ENCODE assay signal across 8 mouse cellular contexts in the genomic region with DNA sequence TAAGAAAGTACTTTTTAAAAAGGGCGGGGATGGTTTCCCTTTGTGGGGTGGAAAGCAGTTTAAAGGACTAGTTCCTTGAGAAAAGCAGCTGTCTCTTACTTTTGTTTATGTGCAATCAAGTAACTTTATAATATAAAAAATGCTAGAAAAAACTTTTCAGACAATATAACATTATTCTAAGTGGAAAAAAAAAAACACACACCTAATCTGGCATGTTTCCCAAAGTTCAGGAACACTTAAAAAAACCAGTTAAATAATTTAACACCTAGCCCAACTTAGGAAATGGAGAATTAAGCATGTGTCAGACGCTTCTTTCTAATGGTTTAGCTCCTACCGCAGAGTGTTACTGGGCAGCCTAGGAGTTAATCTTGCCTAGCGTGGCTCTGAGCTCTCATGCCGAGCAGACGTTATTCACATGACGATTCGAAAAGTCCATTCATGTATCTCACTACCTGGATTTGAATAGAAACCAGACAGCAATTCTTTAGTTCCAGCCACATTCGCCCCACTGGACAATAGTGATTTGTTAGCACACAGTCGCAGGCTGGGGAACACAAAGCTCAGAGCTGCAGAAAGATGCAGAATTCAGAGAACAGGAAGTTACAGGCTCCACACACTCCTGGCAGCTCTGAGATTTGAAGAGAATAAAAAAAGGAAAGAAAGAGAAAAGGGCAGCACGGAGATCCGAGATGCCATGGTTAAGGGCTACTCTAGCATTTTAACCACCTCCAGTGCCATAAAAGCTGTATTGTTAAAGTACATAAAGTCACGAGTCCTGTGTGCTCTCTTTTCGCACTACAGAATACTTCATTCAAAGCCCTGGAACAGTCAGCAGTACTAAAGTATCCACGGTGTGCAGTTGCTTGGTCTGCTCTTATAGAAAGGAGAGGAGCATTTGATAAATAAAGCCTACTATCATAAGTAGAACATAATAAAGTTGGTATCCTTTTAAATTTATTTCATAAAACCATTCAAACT.
DNase-seq lines count a peak whose midpoint lies in the region; TF ChIP-seq lines count a peak whose summit lies in the region.

No protein-coding gene starts in this region.

- H3K27ac ChIP-seq in embryonic fibroblast, embryonic 13.5 days (ENCODE audit: insufficient read depth, low read length), result peak overlapping the region; percentile 84

- peak overlapping the region; percentile 66 for H3K4me3 ChIP-seq in embryonic fibroblast, embryonic 13.5 days (ENCODE audit: insufficient read depth, low read length)

- no peaks in the 10 kb centered on the region; the same call in 1 of the 2 replicates for H3K4me1 ChIP-seq in embryonic fibroblast, embryonic 13.5 days (ENCODE audit: control insufficient read depth, insufficient read depth, low read length)

- peak; percentile 34 for TF ChIP-seq POLR2A in embryonic fibroblast, embryonic 13.5 days (IDR thresholded peaks at IDR 0.05; ENCODE audit: low read depth, low read length)

- no peak for TF ChIP-seq CTCF in embryonic fibroblast, embryonic 13.5 days (IDR thresholded peaks at IDR 0.05; ENCODE audit: borderline replicate concordance, insufficient read depth, low read length)

- peak; percentile 44 to 45 for DNase-seq in B cell, adult 2 months
- peak; percentile 39 for DNase-seq in R1 (ENCODE audit: low read depth, low spot score)
- DNase-seq in heart, postnatal 4 days, result peak; percentile 21
- DNase-seq in layer of hippocampus, postnatal 10 days (ENCODE audit: low spot score in 2 of 2), result peak; percentile 20 to 37
- DNase-seq in lung, postnatal 36 days, result peak; percentile 18
- DNase-seq in retina, postnatal 1 day, result peak; percentile 53
- DNase-seq in urinary bladder, adult 2 months (ENCODE audit: low spot score), result no peak
